Mouse (Mus musculus): ENCODE measurements around the gene Gm8857.
"Not testable (repeated sequence)": the region's sequence is repeated elsewhere in the genome, so short reads cannot be mapped to it uniquely, and the experiment has no call there.

Gene Gm8857

GRCm38 (mm10) chr5:10947505-10947904, at the start of gene Gm8857, which contains the start of gene Gm8871:
TSS of gene Gm8857 (plus strand) at chr5:10947807.
TSS of gene Gm8871 (plus strand) at chr5:10947805.
- DNase-seq (ENCODE audit: low spot score in 2 of 2), result not testable (repeated sequence)

- not testable (repeated sequence) for DNase-seq (ENCODE audit: low spot score in 2 of 2)
These were observed 5.9 kb downstream of the Gm8857 start for GRCm38 (mm10) chr5:10953512-10953911.

DNA sequence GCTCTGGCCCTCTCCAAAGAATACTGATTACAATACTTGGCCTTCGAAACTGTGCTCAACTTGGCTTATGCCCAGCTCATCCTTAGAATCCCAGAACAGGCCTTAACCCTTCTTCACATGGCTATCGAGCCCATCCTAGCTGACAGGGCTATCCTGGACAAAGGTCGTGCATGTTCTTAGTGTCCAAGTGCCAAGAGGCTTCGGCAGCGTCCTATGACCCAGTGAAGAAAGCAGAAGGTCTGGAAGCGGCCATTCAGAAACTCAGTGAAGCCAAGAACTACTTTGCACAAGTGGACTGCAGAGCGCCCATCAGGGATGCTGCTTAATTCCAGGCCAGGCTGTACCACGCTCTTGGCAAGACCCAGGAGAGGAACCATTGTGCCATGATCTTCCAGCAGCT, 10.4 kb downstream of the Gm8857 start:
- DNase-seq (ENCODE audit: low spot score in 2 of 2), result not testable (repeated sequence)

Measured in frontal cortex, postnatal 14 days (tissue).